Mouse (Mus musculus) brain, embryonic 18.5 days (tissue): Measurements from ENCODE around the gene Gemin7.
"Not testable (repeated sequence)": the region's sequence is repeated elsewhere in the genome, so short reads cannot be mapped to it uniquely, and the experiment has no call there.

ENCODE experiments used
- DNase-seq: peaks from one replicate; pipeline ENCODE4 v3.0.0-alpha.2; 2012; ENCODE audit warnings: low read depth, low spot score

The Gemin7 gene

GRCm38 (mm10) chr7:19577141-19577852, at the start of gene Gemin7, which contains the start of gene Zfp296:
TSS of gene Gemin7 (minus strand) at chr7:19577595.
TSS of gene Zfp296 (plus strand) at chr7:19577287.
- no peak for DNase-seq

GRCm38 (mm10) chr7:19623433-19623832, 46.0 kb upstream of the Gemin7 start:
- no peak for DNase-seq

- no peak for DNase-seq
These were observed 44.8 kb upstream of the Gemin7 start for GRCm38 (mm10) chr7:19622241-19622640.

- no peak for DNase-seq
These were observed 43.4 kb upstream of the Gemin7 start for GRCm38 (mm10) chr7:19620811-19621210.

- no peak for DNase-seq
These were observed 41.8 kb upstream of the Gemin7 start for GRCm38 (mm10) chr7:19619004-19619801.

GRCm38 (mm10) chr7:19615036-19615577, 37.7 kb upstream of the Gemin7 start:
- no peak for DNase-seq

GRCm38 (mm10) chr7:19610969-19611368, 33.6 kb upstream of the Gemin7 start:
- DNase-seq = no peak

GRCm38 (mm10) chr7:19609641-19610332, 32.4 kb upstream of the Gemin7 start:
- no peak for DNase-seq

- no peak for DNase-seq
These were observed 29.9 kb upstream of the Gemin7 start for GRCm38 (mm10) chr7:19607291-19607690.

- not testable (repeated sequence) for DNase-seq
These were observed 27.3 kb upstream of the Gemin7 start for GRCm38 (mm10) chr7:19604606-19605214.

- DNase-seq = peak; percentile 78
These were observed 26.6 kb upstream of the Gemin7 start, which contains the start of gene Clasrp for GRCm38 (mm10) chr7:19603849-19604605. TSS of gene Clasrp (minus strand) at chr7:19604486.

- no peak for DNase-seq
These were observed 25.7 kb upstream of the Gemin7 start for GRCm38 (mm10) chr7:19603055-19603454.

GRCm38 (mm10) chr7:19600562-19600961, 23.2 kb upstream of the Gemin7 start:
- DNase-seq = peak; percentile 40

- no peak for DNase-seq
These were observed 15.8 kb upstream of the Gemin7 start for GRCm38 (mm10) chr7:19593061-19593730.

- peak; percentile 30 for DNase-seq
These were observed 12.5 kb upstream of the Gemin7 start for GRCm38 (mm10) chr7:19589917-19590316.

- no peak for DNase-seq
These were observed 11.8 kb upstream of the Gemin7 start for GRCm38 (mm10) chr7:19589207-19589606.

GRCm38 (mm10) chr7:19586269-19586668, 8.9 kb upstream of the Gemin7 start:
- no peak for DNase-seq

GRCm38 (mm10) chr7:19580634-19581033, 3.2 kb upstream of the Gemin7 start:
- no peak for DNase-seq

GRCm38 (mm10) chr7:19579751-19580150, 2.4 kb upstream of the Gemin7 start:
- no peak for DNase-seq

GRCm38 (mm10) chr7:19578436-19578835, 1.0 kb upstream of the Gemin7 start:
- DNase-seq = no peak
